Mouse (Mus musculus) olfactory bulb, adult 2 months (tissue): ENCODE results near the gene Tmem158. TPM values are rescaled to one million over a fixed set of nuclear protein-coding genes. Genes with fewer than 3 reads are reported as not detected.
A peak's percentile ranks its signal among the peaks of the same experiment; 100 is the strongest.

Experiments
- H3K27ac ChIP-seq: fragments of 200-500 bp; 2 replicates; pipeline ENCODE4 v1.5.1; 2012; ENCODE audit warnings: low read depth, low read length; ENCODE audit not compliant: insufficient read depth
- H3K4me1 ChIP-seq: fragments of 200-500 bp; 2 replicates; pipeline ENCODE4 v1.6.1; 2012; ENCODE audit warnings: low read length; ENCODE audit not compliant: control insufficient read depth, insufficient read depth
- H3K4me3 ChIP-seq: fragments of 200-500 bp; 2 replicates; pipeline ENCODE4 v1.5.1; 2012; ENCODE audit warnings: mild to moderate bottlenecking, low read depth, low read length, moderate library complexity; ENCODE audit not compliant: insufficient read depth
- CTCF ChIP-seq: fragments of 200-500 bp; IDR thresholded peaks from 2 replicates; pipeline ENCODE4 v1.5.1; 2012; ENCODE audit warnings: low read depth, mild to moderate bottlenecking, low read length, moderate library complexity; ENCODE audit not compliant: insufficient read depth
- POLR2A ChIP-seq: fragments of 200-500 bp; IDR thresholded peaks from 2 replicates; pipeline ENCODE4 v1.6.1; 2012; ENCODE audit warnings: mild to moderate bottlenecking, low read depth, low read length, moderate library complexity; ENCODE audit not compliant: insufficient read depth
- WGBS: fragments of 180-500 bp; shearing (Covaris S2); methylation state at CpG from one replicate; pipeline ENCODE4 v1.1.7; 2018; 5-methylcytosine and 5-hydroxymethylcytosine counted together
- polyA plus RNA-seq: library from polyadenylated mRNA; stranded (reverse); fragments of >200 nt; gene quantifications from 2 replicates; pipeline ENCODE4 v1.2.4, GENCODE M21; 2012; ENCODE audit warnings: low replicate concordance; ENCODE audit not compliant: missing spikeins, insufficient read depth, insufficient read length

The Tmem158 gene
- polyA plus RNA-seq, 1 experiment: not detected

DNA sequence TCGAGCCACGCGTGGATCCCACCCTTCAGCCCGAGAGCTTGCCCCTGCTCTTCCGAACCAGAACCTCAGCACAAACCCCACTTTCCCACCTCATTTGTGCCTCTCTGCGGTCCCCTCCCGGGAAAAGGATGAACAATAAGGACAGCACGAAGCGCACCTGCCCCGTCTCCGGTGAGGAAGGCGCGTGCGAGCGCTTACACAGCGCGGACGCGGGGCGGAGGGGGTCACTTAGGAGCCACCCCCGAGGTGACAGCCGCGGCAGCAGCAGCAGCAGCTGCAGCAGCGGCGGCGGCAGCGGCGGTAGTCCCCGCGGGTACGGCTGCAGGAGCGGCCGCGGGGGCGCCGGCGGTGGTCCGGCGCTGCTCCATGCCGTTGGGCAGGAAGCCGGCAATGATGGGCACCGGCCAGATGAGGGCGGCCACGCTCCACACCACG is 1.1 kb downstream of the Tmem158 start:
- Histone ChIP-seq H3K4me3 (peak overlapping the region; percentile 97), H3K4me1 (no peaks in the 10 kb centered on the region), H3K27ac (peak overlapping the region; percentile 95)
- WGBS: 1% methylated on average over 43 of the region's 45 CpGs
- TF ChIP-seq POLR2A: 0 out of 2 replicates have a peak, but pooled peaks have one; percentile 18
- TF ChIP-seq CTCF: peak; percentile 55; the same call in 1 of the 2 replicates

- H3K4me3 ChIP-seq: peak overlapping the region; percentile 31; the same call in 1 of the 2 replicates
- TF ChIP-seq CTCF (no peak), POLR2A (no peak)
- WGBS: 37% methylated on average over 10 of the region's 10 CpGs
These were observed 1.8 kb downstream of the Tmem158 start for GRCm38 (mm10) chr9:123258796-123259195.

GRCm38 (mm10) chr9:123255736-123256135 is 4.8 kb downstream of the Tmem158 start:
- TF ChIP-seq POLR2A: no peak
- no peak for TF ChIP-seq CTCF
- Histone ChIP-seq H3K4me3 (no peak overlapping the region), H3K27ac (no peak overlapping the region), H3K4me1 (no peaks in the 10 kb centered on the region)
- WGBS: 90% methylated on average over 3 of the region's 3 CpGs

More at GRCm38 (mm10) chr9:123258796-123259195, 1.8 kb downstream of the Tmem158 start:
- Histone ChIP-seq H3K4me1 (no peaks in the 10 kb centered on the region), H3K27ac (no peak overlapping the region)

DNA sequence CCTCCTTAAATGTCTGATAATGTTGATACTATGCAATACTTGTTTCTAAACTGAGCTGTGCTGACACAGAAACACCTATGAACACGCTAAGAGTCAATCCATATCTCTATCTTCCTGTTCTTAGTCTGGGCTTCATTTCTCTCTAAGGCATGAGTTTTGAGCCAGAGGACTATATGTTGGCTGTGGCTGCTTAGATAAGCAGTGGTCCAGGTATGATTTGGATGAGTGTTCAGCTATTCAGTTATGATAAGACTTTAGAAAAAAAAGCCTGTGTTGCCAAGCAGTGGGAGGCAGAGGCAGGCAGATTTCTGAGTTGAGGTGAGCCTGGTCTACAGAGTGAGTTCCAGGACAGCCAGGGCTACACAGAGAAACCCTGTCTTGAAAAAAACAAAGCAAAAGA is 12.6 kb downstream of the Tmem158 start:
- Histone ChIP-seq H3K4me1 (peaks cover 6% of the 10 kb centered on the region; the same call in 1 of the 2 replicates), H3K27ac (no peak overlapping the region), H3K4me3 (no peak overlapping the region)
- TF ChIP-seq POLR2A (no peak), CTCF (no peak)
- WGBS: 90% methylated on average over 1 of the region's 1 CpGs

DNA sequence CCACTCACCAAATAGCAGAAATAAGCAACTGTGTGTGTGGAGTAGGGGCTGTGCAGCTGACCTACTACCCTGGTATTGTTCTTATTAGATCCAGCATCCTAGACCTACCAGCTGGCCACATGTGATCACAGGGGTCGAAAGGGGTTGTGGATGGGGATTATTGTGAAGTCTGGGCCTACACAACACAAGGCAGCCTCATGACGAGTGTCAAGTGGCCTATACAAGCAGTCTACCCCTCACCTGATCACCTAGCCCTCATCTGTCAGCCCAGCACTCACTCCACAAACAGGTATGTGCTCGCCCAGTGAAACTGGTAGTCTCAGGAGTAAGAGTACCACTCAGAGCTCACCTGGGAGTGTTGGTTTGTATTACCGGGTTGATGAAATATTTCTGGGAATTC is 15.4 kb downstream of the Tmem158 start:
- no peak overlapping the region for H3K4me3 ChIP-seq
- WGBS: 95% methylated on average over 4 of the region's 4 CpGs

GRCm38 (mm10) chr9:123243988-123244387 is 16.6 kb downstream of the Tmem158 start:
- no peak for TF ChIP-seq CTCF
- TF ChIP-seq POLR2A: no peak
- Histone ChIP-seq H3K4me3 (no peak overlapping the region), H3K27ac (peak overlapping the region; percentile 84), H3K4me1 (peaks cover 10% of the 10 kb centered on the region; the same call in 1 of the 2 replicates)
- 34% methylated on average over 10 of the region's 10 CpGs for WGBS

More for the DNA sequence above, 15.4 kb downstream of the Tmem158 start:
- Histone ChIP-seq H3K4me1 (peaks cover 6% of the 10 kb centered on the region; the same call in 1 of the 2 replicates), H3K27ac (no peak overlapping the region)
- TF ChIP-seq POLR2A (no peak), CTCF (no peak)

- TF ChIP-seq CTCF (no peak), POLR2A (no peak)
- Histone ChIP-seq H3K4me1 (peaks cover 16% of the 10 kb centered on the region; the same call in 1 of the 2 replicates), H3K27ac (no peak overlapping the region), H3K4me3 (no peak overlapping the region)
- WGBS: 98% methylated on average over 5 of the region's 5 CpGs
These were observed 19.4 kb downstream of the Tmem158 start for GRCm38 (mm10) chr9:123241191-123241590.

DNA sequence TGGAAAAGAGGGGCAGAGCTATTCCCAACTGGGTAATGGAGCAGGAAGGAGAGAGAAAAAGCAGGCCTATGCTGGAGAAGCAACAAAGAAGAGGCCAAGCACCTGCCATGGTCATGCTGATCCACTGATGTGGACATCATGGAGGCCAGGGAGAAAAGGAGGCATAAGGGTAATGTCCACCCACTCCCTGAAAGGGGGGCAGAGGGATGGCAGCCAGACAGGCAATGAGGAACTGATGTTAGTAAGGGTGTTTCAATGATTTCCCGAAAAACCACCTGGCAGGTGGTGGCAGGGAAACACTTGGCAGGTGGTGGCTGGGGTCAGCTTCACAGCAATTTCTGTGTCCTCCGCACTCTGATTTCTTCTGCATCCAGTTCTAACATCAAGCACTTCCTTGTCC is 19.8 kb downstream of the Tmem158 start:
- 96% methylated on average over 2 of the region's 2 CpGs for WGBS
- TF ChIP-seq POLR2A (no peak), CTCF (no peak)
- no peak overlapping the region for H3K4me3 ChIP-seq

DNA sequence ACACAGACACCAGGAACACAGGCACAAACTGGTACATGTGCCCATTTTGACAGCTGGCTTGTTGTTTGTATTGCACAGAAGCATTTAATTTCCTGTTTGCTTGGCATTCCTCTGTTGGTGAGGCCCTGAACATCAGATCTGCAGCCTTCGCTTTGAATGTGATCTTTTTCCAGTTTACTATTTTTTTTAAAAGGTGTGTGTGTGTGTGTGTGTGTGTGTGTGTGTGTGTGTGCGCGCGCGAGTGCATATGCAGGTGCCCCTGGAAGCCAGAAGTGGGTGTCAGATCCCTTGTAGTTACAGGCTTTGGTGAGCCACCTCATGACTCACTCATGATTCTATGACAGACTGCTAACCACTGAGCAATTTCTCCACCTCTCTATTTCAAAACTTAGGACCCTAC is 20.3 kb downstream of the Tmem158 start:
- WGBS: 86% methylated on average over 5 of the region's 5 CpGs
- Histone ChIP-seq H3K27ac (no peak overlapping the region), H3K4me3 (no peak overlapping the region), H3K4me1 (peaks cover 16% of the 10 kb centered on the region; the same call in 1 of the 2 replicates)
- TF ChIP-seq CTCF (no peak), POLR2A (no peak)

More for the DNA sequence above, 19.8 kb downstream of the Tmem158 start:
- Histone ChIP-seq H3K27ac (no peak overlapping the region), H3K4me1 (peaks cover 16% of the 10 kb centered on the region; the same call in 1 of the 2 replicates)
